Mouse (Mus musculus) liver, embryonic 16.5 days (tissue): ENCODE data around the gene Atp7b. TPM values are rescaled to one million over a fixed set of nuclear protein-coding genes. Genes with fewer than 3 reads are reported as not detected.

Experiments used
- ATAC-seq: fragments of 200-750 bp; cut with Nextera tagmentation; 2 replicates; pipeline ENCODE4 v1.8.0; 2017; ENCODE audit warnings: low read depth, mild to moderate bottlenecking, moderate number of reproducible peaks, moderate library complexity
- H3K27ac ChIP-seq: fragments of 300-500 bp; sonication (generic); 2 replicates; pipeline ENCODE4 v1.5.1; 2014; ENCODE audit warnings: mild to moderate bottlenecking, low read length
- H3K27me3 ChIP-seq: fragments of 300-500 bp; sonication (generic); 2 replicates; pipeline ENCODE4 v1.6.1; 2014; ENCODE audit warnings: low read depth, low read length, mixed read lengths; ENCODE audit not compliant: control insufficient read depth, insufficient read depth
- H3K36me3 ChIP-seq: fragments of 300-500 bp; sonication (generic); 2 replicates; pipeline ENCODE4 v1.6.1; 2014; ENCODE audit warnings: mild to moderate bottlenecking; ENCODE audit not compliant: control insufficient read depth, insufficient read depth
- H3K4me1 ChIP-seq: fragments of 300-500 bp; sonication (generic); 2 replicates; pipeline ENCODE4 v1.6.1; 2014; ENCODE audit warnings: low read depth, low read length, mixed read lengths; ENCODE audit not compliant: control insufficient read depth
- H3K4me2 ChIP-seq: fragments of 300-500 bp; sonication (generic); 2 replicates; pipeline ENCODE4 v1.6.1; 2014; ENCODE audit warnings: low read depth, low read length, mixed read lengths
- H3K4me3 ChIP-seq: fragments of 300-500 bp; sonication (generic); 2 replicates; pipeline ENCODE4 v1.5.1; 2014; ENCODE audit warnings: low read depth, mild to moderate bottlenecking, low read length
- H3K9ac ChIP-seq: fragments of 300-500 bp; sonication (generic); 2 replicates; pipeline ENCODE4 v1.6.1; 2014; ENCODE audit warnings: low read depth, low read length
- H3K9me3 ChIP-seq: fragments of 300-500 bp; sonication (generic); replicated peaks from 2 replicates; pipeline ENCODE4 v1.6.1; 2016; ENCODE audit warnings: low read length; ENCODE audit not compliant: control insufficient read depth
- WGBS: fragments of 180-500 bp; shearing (Covaris S2); extraction: QIAGEN DNeasy Blood & Tissue Kit; methylation state at CpG from one replicate; pipeline ENCODE4 v1.1.7; 2014; ENCODE audit not compliant: insufficient replicate concordance; 5-methylcytosine and 5-hydroxymethylcytosine counted together
- polyA plus RNA-seq: library from polyadenylated mRNA; unstranded; fragments of >200 nt; fragmentation: Nextera tagmentation; extraction: Ambion mirVana; gene quantifications from 2 replicates; pipeline ENCODE4 v1.2.1, GENCODE M21; 2015

Gene Atp7b
- polyA plus RNA-seq, 1 experiment from 2014 or later, result 14.1 TPM

- Histone ChIP-seq H3K9ac (no peak within 1 kb of the TSS), H3K4me3 (no peak within 1 kb of the TSS), H3K27me3 (no peaks in the 10 kb centered on the region), H3K27ac (no peak within 1 kb of the TSS), H3K4me1 (no peaks in the 10 kb centered on the region), H3K4me2 (no peak within 1 kb of the TSS), H3K9me3 (no peaks in the 10 kb centered on the region), H3K36me3 (no peaks in the 10 kb centered on the region)
- WGBS, result 67% methylated on average over 2 of the region's 2 CpGs
- no peak for ATAC-seq
Observed at GRCm38 (mm10) chr8:21958414-21958813, 101.7 kb downstream of the Atp7b start, which contains the start of gene Fam90a1a. Fam90a1a (plus strand) TSS chr8:21958714.

- no peaks in the 10 kb centered on the region for H3K36me3 ChIP-seq
- no peak overlapping the region for H3K4me2 ChIP-seq
- no peak overlapping the region for H3K9ac ChIP-seq
- H3K4me3 ChIP-seq, result no peak overlapping the region
- no peaks in the 10 kb centered on the region for H3K27me3 ChIP-seq
- 60% methylated on average over 3 of the region's 3 CpGs for whole genome bisulfite sequencing
- no peak for ATAC-seq
- H3K4me1 ChIP-seq, result no peaks in the 10 kb centered on the region
- no peaks in the 10 kb centered on the region for H3K9me3 ChIP-seq
- no peak overlapping the region for H3K27ac ChIP-seq
Observed at GRCm38 (mm10) chr8:21956336-21956735, 103.8 kb downstream of the Atp7b start.

DNA sequence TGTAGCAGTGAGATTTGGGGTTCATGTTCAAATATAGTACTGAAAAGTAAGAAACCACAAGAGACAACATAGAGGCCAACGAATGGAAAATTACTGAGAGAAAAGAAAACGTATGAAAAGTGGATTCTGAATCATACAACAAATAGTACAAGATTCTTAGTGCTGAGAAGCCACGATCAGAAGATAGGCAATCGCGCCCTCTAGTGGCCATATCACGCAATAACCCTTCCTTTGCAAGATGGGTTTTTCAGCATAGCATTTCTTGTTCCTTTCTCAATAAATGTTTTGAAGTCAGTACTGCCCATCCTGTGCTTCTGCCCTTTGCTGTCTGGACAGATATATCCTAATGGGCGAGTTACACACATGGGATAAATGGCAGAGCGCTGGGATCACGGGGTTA lies 104.8 kb downstream of the Atp7b start:
- ATAC-seq, result no peak
- Histone ChIP-seq H3K4me2 (no peak overlapping the region), H3K27ac (no peak overlapping the region), H3K4me1 (no peaks in the 10 kb centered on the region), H3K9ac (no peak overlapping the region), H3K9me3 (no peaks in the 10 kb centered on the region), H3K36me3 (no peaks in the 10 kb centered on the region), H3K4me3 (no peak overlapping the region), H3K27me3 (no peaks in the 10 kb centered on the region)
- 3% methylated on average over 9 of the region's 9 CpGs for WGBS

DNA sequence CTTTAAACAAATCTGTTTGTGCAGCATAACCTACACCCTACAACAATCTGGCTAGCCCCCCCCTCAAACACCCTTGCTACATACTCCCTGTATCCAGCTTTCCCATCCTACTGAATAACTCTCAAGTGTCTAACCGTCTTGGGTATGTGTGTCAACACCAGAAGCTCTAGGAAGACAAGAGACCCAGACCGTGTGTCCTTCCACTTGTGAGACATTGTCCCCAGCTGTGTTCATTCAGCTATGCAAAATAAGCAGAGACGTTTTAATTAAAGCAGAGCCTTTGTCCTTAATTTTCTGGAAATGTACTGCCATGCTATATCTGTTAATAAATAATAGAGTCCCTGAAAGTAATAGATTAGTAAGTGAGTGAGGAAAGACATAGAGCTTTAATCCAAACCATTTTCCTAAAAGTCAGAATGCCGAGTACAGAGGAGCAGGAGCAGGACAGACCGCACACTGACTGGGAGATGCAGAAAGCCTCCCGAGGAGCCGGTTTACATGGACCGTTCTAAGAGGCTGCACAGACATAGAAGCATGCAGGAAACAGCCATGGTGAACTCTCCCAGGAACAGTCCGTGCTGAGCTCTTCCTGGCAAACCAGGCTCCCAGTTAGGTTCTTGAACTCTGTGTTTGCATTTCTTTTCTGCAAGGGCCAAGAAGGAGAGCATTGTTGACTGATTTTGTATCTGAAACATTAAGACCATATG lies 112.6 kb downstream of the Atp7b start:
- no peak for ATAC-seq
- Histone ChIP-seq H3K4me3 (no peak overlapping the region), H3K9ac (no peak overlapping the region), H3K4me2 (no peak overlapping the region), H3K27me3 (no peaks in the 10 kb centered on the region), H3K27ac (no peak overlapping the region), H3K36me3 (no peaks in the 10 kb centered on the region), H3K4me1 (no peaks in the 10 kb centered on the region), H3K9me3 (no peaks in the 10 kb centered on the region)
- 60% methylated on average over 9 of the region's 9 CpGs for WGBS

DNA sequence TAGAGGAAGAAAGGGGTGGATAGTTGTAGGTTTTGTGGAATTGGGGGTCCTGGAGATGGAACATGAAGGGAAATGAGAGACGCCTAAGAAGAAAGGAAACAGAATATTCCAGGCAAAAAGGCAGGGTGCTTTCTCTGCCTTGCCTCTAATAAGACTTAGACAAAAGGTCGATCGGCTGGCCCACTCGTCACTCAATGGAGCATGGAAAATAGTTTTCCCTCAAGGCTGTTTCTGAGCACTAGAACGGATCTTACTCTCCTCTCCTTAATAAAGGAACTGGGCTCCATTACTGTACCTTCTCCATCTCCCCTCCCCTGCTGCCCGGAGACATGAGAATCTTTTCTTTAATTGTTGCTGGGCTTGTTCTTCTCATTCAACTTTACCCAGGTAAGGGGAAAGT lies 113.6 kb downstream of the Atp7b start, which contains the start of gene Defb13:
Gene Defb13, plus strand, starts transcription at position 301 of the 400 bp plus-strand sequence.
- Histone ChIP-seq H3K4me2 (no peak within 1 kb of the TSS), H3K27ac (no peak within 1 kb of the TSS), H3K4me3 (no peak within 1 kb of the TSS), H3K9me3 (no peaks in the 10 kb centered on the region), H3K36me3 (no peaks in the 10 kb centered on the region), H3K9ac (no peak within 1 kb of the TSS), H3K4me1 (no peaks in the 10 kb centered on the region), H3K27me3 (no peaks in the 10 kb centered on the region)
- ATAC-seq, result no peak
- WGBS, result 61% methylated on average over 6 of the region's 6 CpGs

Other genes with a start within 250 kb of the Atp7b start
- gene Defb50, start 236.8 kb downstream of the Atp7b start, polyA plus RNA-seq, result not detected in 2 replicates
- not detected in 2 replicates for gene Defb2, start 220.4 kb downstream of the Atp7b start, polyA plus RNA-seq
- not detected in 2 replicates for gene Defb10, start 201.4 kb downstream of the Atp7b start, polyA plus RNA-seq
- gene Defb9, start 174.9 kb downstream of the Atp7b start, polyA plus RNA-seq, result not detected in 2 replicates
- not detected in 2 replicates for gene Defb11, start 153.9 kb downstream of the Atp7b start, polyA plus RNA-seq
- not detected in 2 replicates for gene Defb15, start 127.6 kb downstream of the Atp7b start, polyA plus RNA-seq
- gene Defb35, start 122.0 kb downstream of the Atp7b start, polyA plus RNA-seq, result not detected in 2 replicates
- gene Defb13, start 113.5 kb downstream of the Atp7b start, polyA plus RNA-seq, result not detected in 2 replicates
- gene Fam90a1a, start 101.6 kb downstream of the Atp7b start, polyA plus RNA-seq, result not detected in 2 replicates
- not detected in 2 replicates for gene Ccdc70, start 90.5 kb downstream of the Atp7b start, polyA plus RNA-seq
- 11.0 TPM in 2 replicates for gene Alg11, start 416 bp upstream of the Atp7b start, polyA plus RNA-seq
- 0.06 and 0.15 TPM in 2 replicates for gene Nek5, start 64.7 kb upstream of the Atp7b start, polyA plus RNA-seq
- gene Nek3, start 106.1 kb upstream of the Atp7b start, polyA plus RNA-seq, result 1.3 and 1.4 TPM in 2 replicates
- gene Ckap2, start 125.5 kb upstream of the Atp7b start, polyA plus RNA-seq, result 19.9 and 22.1 TPM in 2 replicates
- 7.5 and 7.6 TPM in 2 replicates for gene Vps36, start 132.5 kb upstream of the Atp7b start, polyA plus RNA-seq
- 1.8 and 2.1 TPM in 2 replicates for gene Thsd1, start 167.0 kb upstream of the Atp7b start, polyA plus RNA-seq
- gene Tpte, start 223.1 kb upstream of the Atp7b start, polyA plus RNA-seq, result not detected in 2 replicates